Mouse (Mus musculus): ENCODE measurements around the gene Rpl13.

The Rpl13 gene

GRCm38 (mm10) chr8:123106531-123106930 lies 4.4 kb downstream of the Rpl13 start:
- no peak for DNase-seq (ENCODE audit: low spot score in 2 of 2)

DNA sequence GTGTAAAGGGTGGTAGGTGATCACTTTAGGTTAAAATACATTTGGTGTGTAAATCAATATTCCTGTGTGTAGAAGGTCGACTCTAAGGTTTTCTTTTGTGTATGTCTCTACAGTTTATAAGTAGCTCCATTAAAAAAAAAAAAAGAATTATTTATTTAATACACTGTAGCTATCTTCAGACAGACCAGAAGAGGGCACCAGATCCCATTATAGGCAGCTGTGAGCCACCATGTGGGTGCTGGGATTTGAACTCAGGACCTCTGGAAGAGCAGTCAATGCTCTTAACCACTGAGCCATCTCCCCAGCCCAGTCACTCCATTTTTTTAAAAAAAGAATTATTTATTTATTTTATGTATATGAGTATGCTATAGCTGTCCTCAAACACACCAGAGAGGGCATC lies 5.9 kb downstream of the Rpl13 start:
- DNase-seq (ENCODE audit: low spot score in 2 of 2): no peak

GRCm38 (mm10) chr8:123108953-123109352 lies 6.8 kb downstream of the Rpl13 start:
- no peak for DNase-seq (ENCODE audit: low spot score in 2 of 2)

GRCm38 (mm10) chr8:123110649-123111048 lies 8.5 kb downstream of the Rpl13 start:
- no peak for DNase-seq (ENCODE audit: low spot score in 2 of 2)

DNA sequence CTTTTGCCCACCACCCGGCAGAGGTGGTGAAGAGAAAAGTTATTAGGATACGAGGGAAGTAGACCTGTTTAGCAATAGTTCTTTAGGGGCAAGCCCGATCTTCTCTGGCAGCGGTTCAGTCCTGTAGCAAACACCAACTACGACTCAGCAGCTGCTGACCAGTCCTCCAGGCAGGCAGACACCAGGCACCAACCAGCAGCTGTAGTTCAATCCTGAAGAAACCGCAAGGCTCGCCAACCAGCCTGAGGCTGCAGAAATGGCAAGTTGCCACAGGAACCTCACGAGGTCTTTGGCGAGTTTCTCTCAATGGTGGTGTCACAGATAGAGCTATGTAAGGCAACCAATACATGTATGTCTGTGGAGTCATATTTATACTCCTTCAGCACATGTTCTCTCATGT lies 10.7 kb downstream of the Rpl13 start:
- DNase-seq (ENCODE audit: low spot score in 2 of 2): no peak

GRCm38 (mm10) chr8:123113908-123114469 lies 11.8 kb downstream of the Rpl13 start:
- no peak for DNase-seq (ENCODE audit: low spot score in 2 of 2)

DNA sequence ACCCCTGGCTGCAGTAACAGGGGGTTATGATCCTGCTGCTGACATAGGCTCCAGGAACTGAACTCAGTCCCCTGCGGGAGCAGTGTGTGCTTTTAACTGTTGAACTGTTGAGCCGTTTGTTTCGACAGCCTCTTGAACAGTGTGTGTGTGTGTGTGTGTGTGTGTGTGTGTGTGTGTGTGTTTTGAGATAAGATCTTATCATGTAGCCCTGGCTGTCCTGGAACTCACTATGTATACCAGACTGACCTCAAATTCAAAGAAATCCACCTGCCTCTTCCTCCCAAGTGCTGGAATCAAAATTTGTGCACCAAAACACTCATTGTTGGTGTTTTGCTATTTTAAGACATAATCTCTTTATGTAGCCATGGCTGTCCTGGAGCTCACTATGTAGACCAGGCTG lies 12.5 kb downstream of the Rpl13 start:
- no peak for DNase-seq (ENCODE audit: low spot score in 2 of 2)

DNA sequence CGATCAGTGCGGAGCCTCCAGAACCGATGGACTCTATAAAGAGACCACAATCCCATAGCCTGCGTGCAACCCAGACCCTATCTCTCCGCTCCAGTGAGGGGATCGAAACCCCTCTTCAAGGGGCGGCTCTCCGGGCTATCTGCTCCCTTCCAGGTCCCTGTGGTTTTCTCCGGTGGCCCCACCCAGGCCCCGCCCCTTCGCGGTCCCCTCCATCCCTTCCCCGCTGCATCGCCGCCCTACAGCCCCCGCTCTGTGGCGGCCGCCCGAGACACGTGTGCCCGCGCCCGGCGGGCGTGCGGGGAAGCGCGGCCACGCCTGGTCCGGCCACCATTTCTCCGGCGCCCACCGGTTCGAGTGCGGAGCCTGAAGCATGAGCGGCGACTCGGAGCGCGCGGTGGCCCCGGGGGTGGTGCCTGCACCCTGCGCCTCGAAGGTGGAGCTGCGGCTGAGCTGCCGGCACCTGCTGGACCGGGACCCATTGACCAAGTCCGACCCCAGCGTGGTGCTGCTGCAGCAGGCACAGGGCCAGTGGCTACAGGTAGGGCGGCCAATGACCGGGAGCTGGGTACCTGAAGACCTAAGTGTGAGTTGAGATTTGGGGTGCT lies 15.1 kb downstream of the Rpl13 start, which contains the start of gene Cpne7:
Cpne7 (plus strand) TSS at position 248 of the 605 bp plus-strand sequence.
- no peak for DNase-seq (ENCODE audit: low spot score in 2 of 2)

GRCm38 (mm10) chr8:123117744-123118143 lies 15.6 kb downstream of the Rpl13 start:
- no peak for DNase-seq (ENCODE audit: low spot score in 2 of 2)

DNA sequence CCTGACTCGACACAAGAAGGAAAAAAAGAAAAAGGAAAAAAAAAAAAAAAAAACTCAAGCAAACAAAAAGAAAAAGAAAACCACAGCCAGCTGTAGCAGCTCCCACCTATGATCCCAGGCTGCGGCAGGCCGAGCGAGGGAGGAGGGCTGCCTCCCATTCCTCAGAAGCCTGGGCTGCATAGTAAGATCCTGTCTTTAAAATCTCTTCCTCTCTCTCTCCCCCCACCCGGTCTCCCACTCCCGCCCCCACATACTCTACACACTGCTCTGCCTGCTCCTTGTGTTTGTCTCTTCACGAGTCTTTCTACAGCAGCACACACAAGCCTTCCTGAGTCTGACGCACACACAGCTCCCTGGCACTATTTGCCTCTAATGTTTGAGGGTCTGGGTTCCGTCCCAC lies 19.9 kb downstream of the Rpl13 start:
- no peak for DNase-seq (ENCODE audit: low spot score in 2 of 2)

- DNase-seq (ENCODE audit: low spot score in 2 of 2): no peak
Measured at GRCm38 (mm10) chr8:123122670-123123069, 20.5 kb downstream of the Rpl13 start.

DNA sequence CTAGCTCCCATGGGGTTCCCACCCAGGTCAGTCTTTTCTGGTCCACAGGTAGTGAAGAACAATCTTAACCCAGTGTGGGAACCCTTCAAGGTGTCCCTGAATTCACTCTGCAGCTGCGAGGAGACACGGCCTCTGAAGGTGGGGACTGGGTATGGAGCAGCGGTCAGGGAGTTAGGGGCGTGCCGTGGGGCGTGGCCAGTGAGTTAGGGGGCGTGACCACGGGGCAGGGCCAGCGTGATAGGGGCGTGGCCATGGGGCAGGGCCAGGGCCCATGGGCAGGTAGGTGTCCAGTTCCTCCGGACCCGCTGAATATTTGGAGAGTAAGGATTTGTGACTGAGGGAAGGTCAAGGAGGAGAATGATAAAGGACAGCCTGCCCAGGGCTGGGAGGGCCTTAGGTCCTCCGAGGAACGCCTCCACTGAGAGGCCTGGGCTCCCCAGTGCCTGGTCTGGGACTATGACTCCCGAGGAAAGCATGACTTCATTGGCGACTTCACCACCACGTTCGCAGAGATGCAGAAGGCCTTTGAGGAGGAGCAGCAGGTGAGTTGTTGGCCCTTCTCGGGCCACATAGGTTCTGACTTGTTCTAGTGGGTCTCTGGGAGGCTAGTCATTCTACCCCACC lies 24.2 kb downstream of the Rpl13 start:
- DNase-seq (ENCODE audit: low spot score in 2 of 2): no peak

- DNase-seq (ENCODE audit: low spot score in 2 of 2): no peak
Measured at GRCm38 (mm10) chr8:123131041-123131440, 28.9 kb downstream of the Rpl13 start.

- DNase-seq (ENCODE audit: low spot score in 2 of 2): no peak
Measured at GRCm38 (mm10) chr8:123132953-123133352, 30.8 kb downstream of the Rpl13 start.

GRCm38 (mm10) chr8:123134149-123134713 lies 32.1 kb downstream of the Rpl13 start:
- DNase-seq (ENCODE audit: low spot score in 2 of 2): no peak

- peak in 1 of 2 experiments; percentile 21 for DNase-seq (ENCODE audit: low spot score in 2 of 2)
Measured at GRCm38 (mm10) chr8:123135406-123135805, 33.3 kb downstream of the Rpl13 start.

DNA sequence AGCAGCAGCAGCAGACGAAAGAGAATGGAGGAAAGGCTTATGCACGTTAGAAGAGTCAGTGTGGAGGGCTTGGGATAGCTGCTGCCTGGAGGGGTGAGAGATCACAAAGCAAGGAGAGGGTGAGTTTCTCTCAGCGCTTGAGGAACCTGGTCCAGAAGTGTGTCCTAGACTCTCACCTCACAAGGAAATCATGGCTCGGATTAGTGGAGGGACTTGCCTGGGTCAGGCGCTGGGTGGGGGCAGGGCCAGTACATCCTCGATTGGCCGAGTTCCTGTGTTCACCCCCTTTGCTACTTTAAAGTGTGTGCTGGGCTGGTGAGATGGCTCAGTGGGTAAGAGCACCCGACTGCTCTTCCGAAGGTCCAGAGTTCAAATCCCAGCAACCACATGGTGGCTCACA lies 33.7 kb downstream of the Rpl13 start:
- no peak for DNase-seq (ENCODE audit: low spot score in 2 of 2)

GRCm38 (mm10) chr8:123136287-123136686 lies 34.1 kb downstream of the Rpl13 start:
- DNase-seq (ENCODE audit: low spot score in 2 of 2): no peak

- DNase-seq (ENCODE audit: low spot score in 2 of 2): peak in 1 of 2 experiments; percentile 65
Measured at GRCm38 (mm10) chr8:123137645-123138077, 35.5 kb downstream of the Rpl13 start.

- DNase-seq (ENCODE audit: low spot score in 2 of 2): no peak
Measured at GRCm38 (mm10) chr8:123138741-123139140, 36.6 kb downstream of the Rpl13 start.

- DNase-seq (ENCODE audit: low spot score in 2 of 2): peak in 1 of 2 experiments; percentile 89
Measured at GRCm38 (mm10) chr8:123141741-123142462, 39.8 kb downstream of the Rpl13 start.

DNA sequence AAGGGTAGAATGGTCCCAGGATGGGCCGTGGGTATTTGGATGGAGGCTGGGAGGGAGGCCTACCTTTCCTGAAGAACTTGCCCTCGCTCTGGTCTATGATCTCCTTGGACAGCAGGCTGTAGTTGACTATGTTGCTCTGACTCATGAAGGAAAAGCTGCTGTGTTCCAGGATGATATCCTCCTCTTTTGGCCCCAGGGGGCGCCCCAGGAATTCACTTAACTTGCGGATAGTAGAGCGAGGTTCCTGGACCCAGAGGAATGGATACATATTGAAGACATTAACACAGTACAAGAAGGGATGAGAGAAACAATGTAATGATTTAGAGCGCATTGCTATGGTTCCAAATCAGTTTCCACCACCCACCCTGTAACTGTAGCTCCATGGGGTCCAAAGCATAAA lies 43.1 kb downstream of the Rpl13 start:
- no peak for DNase-seq (ENCODE audit: low spot score in 2 of 2)
